Mouse (Mus musculus): ENCODE data around the gene Efna5.

DNA sequence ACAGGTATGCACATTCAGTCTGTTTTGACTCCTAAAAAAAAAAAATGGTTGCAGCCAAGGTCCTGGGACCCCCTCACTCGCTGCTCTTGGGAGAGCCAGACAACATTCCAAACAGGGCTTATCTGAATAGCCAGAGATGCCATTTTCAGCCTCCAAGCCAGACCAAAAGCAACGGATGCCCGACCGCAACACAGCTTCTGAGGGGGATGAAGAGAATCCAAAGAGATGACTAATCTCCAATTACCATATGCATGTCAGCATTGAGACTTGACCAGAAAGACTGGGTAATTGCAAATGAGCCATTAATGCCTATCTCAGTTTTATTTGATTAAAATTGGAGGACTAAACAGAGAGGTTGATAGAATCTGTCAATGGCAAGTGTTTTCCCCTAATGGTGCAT, 188.9 kb downstream of the Efna5 start:
- TF ChIP-seq POLR2A (IDR thresholded peaks at IDR 0.05; ENCODE audit: low read depth, low read length), result no peak
- no peak for TF ChIP-seq CTCF (conservative IDR thresholded peaks at IDR 0.05; ENCODE audit: insufficient read depth, insufficient read length, low read depth, low read length)
